Mouse (Mus musculus) cerebellum, adult 11-12 months (tissue): ENCODE results near the gene Gm20489.

Experiments
- DNase-seq: peaks from one replicate; pipeline ENCODE4 v3.0.0; 2022

Gm20489 gene

GRCm38 (mm10) chrX:101260441-101261325, 8.1 kb downstream of the Gm20489 start:
- no peak for DNase-seq

- no peak for DNase-seq
Observed at GRCm38 (mm10) chrX:101256603-101257002, 12.2 kb downstream of the Gm20489 start.

- peak; percentile 26 for DNase-seq
Observed at GRCm38 (mm10) chrX:101254740-101255139, 14.1 kb downstream of the Gm20489 start.

- peak; percentile 87 for DNase-seq
Observed at GRCm38 (mm10) chrX:101253952-101254729, 14.7 kb downstream of the Gm20489 start, which contains the start of gene Foxo4. Gene Foxo4, plus strand, starts transcription at chrX:101254528.

- no peak for DNase-seq
Observed at GRCm38 (mm10) chrX:101245011-101245410, 23.8 kb downstream of the Gm20489 start.

DNA sequence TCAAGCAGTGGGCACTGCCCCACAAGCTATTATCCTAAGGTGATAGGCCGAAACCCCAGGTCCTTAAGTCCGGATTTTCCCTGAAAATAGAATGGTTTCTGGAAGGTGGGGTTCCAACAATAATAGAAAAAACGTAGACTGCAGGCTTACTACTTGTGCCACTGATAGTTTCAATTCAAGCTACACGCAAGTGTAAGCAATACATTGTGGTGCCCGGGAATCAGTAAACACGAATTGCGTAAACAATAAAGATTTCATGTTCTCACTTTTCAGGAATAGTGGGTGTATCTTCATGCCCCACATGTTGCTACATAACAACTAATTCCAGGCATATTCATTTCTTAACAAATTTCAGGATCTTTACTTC, 46.0 kb downstream of the Gm20489 start:
- no peak for DNase-seq

GRCm38 (mm10) chrX:101221834-101222795, 46.7 kb downstream of the Gm20489 start, which contains the start of gene Snx12:
Gene Snx12, minus strand, starts transcription at chrX:101222563.
- peak; percentile 93 for DNase-seq
